Mouse (Mus musculus) embryonic facial prominence, embryonic 14.5 days (tissue): Measurements from ENCODE around the gene Rnft1. TPM values are rescaled to one million over a fixed set of nuclear protein-coding genes. Genes with fewer than 3 reads are reported as not detected.
"Not testable (repeated sequence)": the region's sequence is repeated elsewhere in the genome, so short reads cannot be mapped to it uniquely, and the experiment has no call there.

Experiments
- ATAC-seq: fragments of 200-750 bp; cut with Nextera tagmentation; 2 replicates; pipeline ENCODE4 v1.8.0; 2017; ENCODE audit warnings: low read depth, moderate number of reproducible peaks, moderate TSS enrichment
- DNase-seq: peaks from one replicate; pipeline ENCODE4 v3.0.0-alpha.2; 2015; ENCODE audit warnings: low spot score
- H3K27ac ChIP-seq: fragments of 300-500 bp; sonication (generic); replicated peaks from 2 replicates; pipeline ENCODE4 v1.5.1; 2014; ENCODE audit warnings: low read depth, mild to moderate bottlenecking, low read length, moderate library complexity
- H3K27me3 ChIP-seq: fragments of 300-500 bp; sonication (generic); replicated peaks from 2 replicates; pipeline ENCODE4 v1.6.1; 2014; ENCODE audit warnings: low read length; ENCODE audit not compliant: control insufficient read depth, insufficient read depth
- H3K36me3 ChIP-seq: fragments of 300-500 bp; sonication (generic); 2 replicates; pipeline ENCODE4 v1.6.1; 2014; ENCODE audit warnings: low read length, mixed read lengths; ENCODE audit not compliant: control insufficient read depth, insufficient read depth
- H3K4me1 ChIP-seq: fragments of 300-500 bp; sonication (generic); 2 replicates; pipeline ENCODE4 v1.6.1; 2014; ENCODE audit warnings: antibody characterized with exemption, low read length; ENCODE audit not compliant: control insufficient read depth, insufficient read depth
- H3K4me2 ChIP-seq: fragments of 300-500 bp; sonication (generic); 2 replicates; pipeline ENCODE4 v1.6.1; 2014; ENCODE audit warnings: low read depth, mild to moderate bottlenecking, low read length, moderate library complexity, mixed read lengths
- H3K4me3 ChIP-seq: fragments of 300-500 bp; sonication (generic); 2 replicates; pipeline ENCODE4 v1.5.1; 2014; ENCODE audit warnings: low read depth, mild to moderate bottlenecking, low read length
- H3K9ac ChIP-seq: fragments of 300-500 bp; sonication (generic); 2 replicates; pipeline ENCODE4 v1.6.1; 2014; ENCODE audit warnings: low read depth, mild to moderate bottlenecking, low read length, moderate library complexity, mixed read lengths
- H3K9me3 ChIP-seq: fragments of 300-500 bp; sonication (generic); 2 replicates; pipeline ENCODE4 v1.6.1; 2016; ENCODE audit warnings: low read length; ENCODE audit not compliant: control insufficient read depth
- WGBS: fragments of 180-500 bp; shearing (Covaris S2); extraction: QIAGEN DNeasy Blood & Tissue Kit; methylation state at CpG from one replicate; pipeline ENCODE4 v1.1.7; 2014; 5-methylcytosine and 5-hydroxymethylcytosine counted together
- polyA plus RNA-seq: library from polyadenylated mRNA; unstranded; fragments of >200 nt; fragmentation: Nextera tagmentation; extraction: Ambion mirVana; gene quantifications from 2 replicates; pipeline ENCODE4 v1.2.1, GENCODE M21; 2014

Gene Rnft1
- polyA plus RNA-seq, 1 experiment from 2014 or later, result 53.6 TPM

DNA sequence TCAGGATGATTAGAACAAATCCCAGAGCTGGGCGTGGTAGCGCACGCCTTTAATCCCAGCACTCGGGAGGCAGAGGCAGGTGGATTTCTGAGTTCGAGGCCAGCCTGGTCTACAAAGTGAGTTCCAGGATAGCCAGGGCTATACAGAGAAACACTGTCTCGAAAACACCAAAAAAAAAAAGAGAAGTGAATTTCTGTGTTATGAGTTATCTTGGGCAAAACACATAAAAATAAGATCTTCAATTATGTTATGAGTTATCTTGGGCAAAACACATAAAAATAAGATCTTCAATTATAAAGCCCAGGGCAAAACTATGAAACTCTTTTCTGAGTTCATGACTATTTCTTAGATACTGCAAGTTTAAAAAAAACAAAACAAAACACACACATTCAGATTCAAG lies 48.8 kb downstream of the Rnft1 start:
- not testable (repeated sequence) for H3K9me3 ChIP-seq, H3K27me3 ChIP-seq, H3K27ac ChIP-seq, H3K9ac ChIP-seq, H3K4me3 ChIP-seq, ATAC-seq, H3K4me2 ChIP-seq, DNase-seq, H3K4me1 ChIP-seq
- WGBS, result 90% methylated on average over 6 of the region's 6 CpGs
- peaks cover 48% of the 10 kb centered on the region for H3K36me3 ChIP-seq

DNA sequence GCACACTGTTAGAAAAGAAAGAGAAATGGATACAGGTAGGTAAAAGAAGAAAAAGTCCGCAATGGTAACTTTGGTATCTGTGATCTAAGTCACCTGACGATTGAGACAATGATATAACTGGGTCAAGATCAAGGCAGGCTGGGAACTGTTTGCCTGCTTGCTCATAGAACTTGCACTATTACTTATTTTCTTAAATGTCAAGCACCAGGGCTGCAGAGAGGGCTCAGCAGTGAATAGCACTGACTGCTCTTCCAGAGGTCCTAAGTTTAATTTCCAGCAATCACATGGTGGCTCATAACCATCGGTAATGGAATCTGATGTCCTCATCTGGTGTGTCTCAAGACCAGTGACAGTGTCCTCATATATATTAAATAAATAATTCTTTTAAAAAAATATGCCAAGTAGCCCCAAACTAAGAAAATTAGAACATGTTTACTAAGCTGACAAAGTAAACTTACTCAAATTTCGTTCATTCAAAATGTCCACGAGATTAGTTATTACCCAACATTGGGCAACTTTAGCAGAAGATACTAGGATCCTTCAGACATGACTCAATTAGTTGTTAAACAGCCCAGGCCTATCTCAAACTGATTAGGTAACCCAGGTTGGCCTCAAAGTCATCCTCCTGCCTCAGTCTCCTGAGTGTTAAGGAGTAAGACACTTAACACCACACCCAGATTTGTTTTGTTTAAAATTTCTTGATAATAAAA lies 49.9 kb downstream of the Rnft1 start:
- WGBS, result 94% methylated on average over 5 of the region's 5 CpGs
- H3K36me3 ChIP-seq, result peaks cover 38% of the 10 kb centered on the region
- DNase-seq (no peak), ATAC-seq (no peak)
- no peaks in the 10 kb centered on the region for H3K4me1 ChIP-seq
- H3K9ac ChIP-seq, result no peak overlapping the region
- H3K4me3 ChIP-seq, result no peak overlapping the region
- H3K9me3 ChIP-seq, result no peaks in the 10 kb centered on the region
- H3K27me3 ChIP-seq, result no peaks in the 10 kb centered on the region
- H3K4me2 ChIP-seq, result no peak overlapping the region
- no peak overlapping the region for H3K27ac ChIP-seq

DNA sequence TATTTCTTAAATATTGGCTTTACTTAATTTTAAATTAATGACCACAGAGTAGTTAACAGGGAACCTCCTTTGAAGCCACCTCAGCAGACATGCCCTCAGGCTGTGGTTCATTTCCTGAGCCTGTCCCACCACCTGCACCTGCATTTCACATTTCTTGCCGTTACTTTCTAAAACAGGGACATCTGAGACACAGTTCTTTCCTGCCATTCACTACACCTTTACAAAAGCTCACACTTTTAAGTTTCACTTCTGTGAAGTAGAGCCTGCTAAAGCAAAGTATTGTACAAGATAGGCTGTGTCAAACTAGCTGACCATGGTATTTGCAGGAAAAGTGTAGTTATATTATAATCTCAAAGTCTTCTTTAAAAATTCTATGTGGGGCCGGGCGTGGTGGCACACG lies 54.3 kb downstream of the Rnft1 start:
- Histone ChIP-seq H3K4me2 (no peak overlapping the region), H3K4me1 (peaks cover 13% of the 10 kb centered on the region), H3K36me3 (peaks cover 5% of the 10 kb centered on the region), H3K9ac (no peak overlapping the region), H3K4me3 (no peak overlapping the region), H3K27ac (no peak overlapping the region), H3K9me3 (no peaks in the 10 kb centered on the region), H3K27me3 (no peaks in the 10 kb centered on the region)
- WGBS, result 89% methylated on average over 4 of the region's 4 CpGs
- no peak for DNase-seq
- ATAC-seq, result no peak

DNA sequence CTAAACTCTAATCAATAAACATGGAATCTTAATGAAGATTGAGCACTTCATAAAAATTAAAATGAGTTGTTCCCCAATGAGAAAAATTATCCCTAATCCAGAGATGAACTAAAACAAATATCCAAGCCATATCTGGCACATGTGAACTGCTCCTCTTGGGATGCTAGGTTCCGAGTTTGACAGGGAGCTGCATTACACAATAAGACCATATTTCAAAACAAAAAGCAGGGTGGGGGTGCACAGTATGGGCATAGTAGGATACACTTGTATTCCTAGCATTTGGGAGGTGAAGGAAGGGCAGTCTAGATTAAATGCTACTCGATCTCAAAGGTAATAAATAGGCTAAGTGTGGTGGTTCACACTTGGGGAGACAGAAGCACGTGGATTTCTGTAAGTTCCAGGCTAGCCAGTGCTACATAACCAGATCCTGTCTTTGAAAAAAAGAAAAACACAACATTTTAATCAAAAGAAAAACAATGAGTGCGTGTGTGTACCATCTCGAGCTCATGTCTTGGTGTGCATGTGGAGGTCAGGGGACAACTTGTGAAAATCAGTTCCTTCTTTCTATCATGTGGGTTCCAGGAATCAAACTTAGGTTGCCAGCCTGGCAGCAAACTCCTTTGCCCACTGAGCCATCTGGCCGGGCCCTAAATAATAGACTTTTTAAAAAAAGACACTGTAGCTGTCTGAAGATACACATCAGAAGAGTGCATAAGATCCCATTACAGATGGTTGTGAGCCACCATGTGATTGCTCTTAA lies 55.4 kb downstream of the Rnft1 start:
- 87% methylated on average over 6 of the region's 6 CpGs for WGBS
- no peak overlapping the region for H3K4me2 ChIP-seq
- H3K36me3 ChIP-seq, result no peaks in the 10 kb centered on the region; the same call in 1 of the 2 replicates
- no peak overlapping the region for H3K27ac ChIP-seq
- DNase-seq, result no peak
- H3K4me3 ChIP-seq, result no peak overlapping the region
- no peaks in the 10 kb centered on the region for H3K27me3 ChIP-seq
- no peak overlapping the region for H3K9ac ChIP-seq
- H3K4me1 ChIP-seq, result peaks cover 13% of the 10 kb centered on the region
- H3K9me3 ChIP-seq, result no peaks in the 10 kb centered on the region
- no peak for ATAC-seq

DNA sequence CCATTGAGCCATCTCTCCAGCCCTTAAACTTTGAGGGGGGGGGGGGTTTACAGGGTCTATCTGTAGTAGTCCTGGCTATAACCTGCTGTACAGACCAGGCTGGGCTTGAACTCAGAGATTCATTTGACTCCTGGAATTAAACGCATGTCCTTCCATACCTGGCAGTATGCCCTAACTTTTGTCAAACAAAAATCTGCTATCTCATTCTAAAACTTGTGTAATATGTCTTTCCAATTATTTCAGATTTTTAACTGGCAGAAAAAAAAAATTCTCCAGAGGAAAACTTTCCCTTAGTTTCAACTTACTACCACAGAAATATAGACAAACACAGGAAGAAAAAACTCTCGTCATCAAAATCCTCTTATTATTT lies 56.0 kb downstream of the Rnft1 start:
- Histone ChIP-seq H3K27ac (no peak overlapping the region), H3K4me3 (no peak overlapping the region), H3K4me1 (peaks cover 15% of the 10 kb centered on the region), H3K27me3 (no peaks in the 10 kb centered on the region), H3K9me3 (no peaks in the 10 kb centered on the region), H3K9ac (no peak overlapping the region), H3K4me2 (no peak overlapping the region), H3K36me3 (no peaks in the 10 kb centered on the region; the same call in 1 of the 2 replicates)
- ATAC-seq (no peak), DNase-seq (no peak)
- 87% methylated on average over 2 of the region's 2 CpGs for WGBS

DNA sequence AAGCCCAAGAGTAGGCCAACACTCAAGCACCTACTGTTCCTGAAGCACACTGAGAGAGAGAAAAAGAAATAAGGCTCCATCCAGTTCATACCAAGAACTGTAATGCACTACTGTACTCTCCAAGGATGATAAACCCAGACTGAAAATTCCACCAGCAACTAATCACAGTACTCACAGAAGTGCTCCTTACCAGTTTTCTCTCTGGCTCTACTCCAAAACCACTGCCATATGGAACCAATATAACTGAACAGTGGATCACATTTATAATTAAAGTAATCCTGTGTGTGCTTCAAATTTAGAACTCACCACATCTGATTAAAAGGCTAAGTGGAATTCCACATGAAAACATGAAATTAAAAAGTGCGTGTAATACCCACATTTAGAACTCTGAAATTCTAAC lies 58.4 kb downstream of the Rnft1 start:
- H3K9me3 ChIP-seq, result no peaks in the 10 kb centered on the region
- H3K4me3 ChIP-seq, result peak overlapping the region; percentile 92
- DNase-seq (peak; percentile 77), ATAC-seq (no peak)
- no peak overlapping the region; the same call in 1 of the 2 replicates for H3K27ac ChIP-seq
- WGBS, result 33% methylated on average over 1 of the region's 1 CpGs
- peak overlapping the region; percentile 37; the same call in 1 of the 2 replicates for H3K9ac ChIP-seq
- peaks cover 19% of the 10 kb centered on the region for H3K4me1 ChIP-seq
- no peaks in the 10 kb centered on the region; the same call in 1 of the 2 replicates for H3K36me3 ChIP-seq
- no peaks in the 10 kb centered on the region for H3K27me3 ChIP-seq
- H3K4me2 ChIP-seq, result peak overlapping the region; percentile 81

DNA sequence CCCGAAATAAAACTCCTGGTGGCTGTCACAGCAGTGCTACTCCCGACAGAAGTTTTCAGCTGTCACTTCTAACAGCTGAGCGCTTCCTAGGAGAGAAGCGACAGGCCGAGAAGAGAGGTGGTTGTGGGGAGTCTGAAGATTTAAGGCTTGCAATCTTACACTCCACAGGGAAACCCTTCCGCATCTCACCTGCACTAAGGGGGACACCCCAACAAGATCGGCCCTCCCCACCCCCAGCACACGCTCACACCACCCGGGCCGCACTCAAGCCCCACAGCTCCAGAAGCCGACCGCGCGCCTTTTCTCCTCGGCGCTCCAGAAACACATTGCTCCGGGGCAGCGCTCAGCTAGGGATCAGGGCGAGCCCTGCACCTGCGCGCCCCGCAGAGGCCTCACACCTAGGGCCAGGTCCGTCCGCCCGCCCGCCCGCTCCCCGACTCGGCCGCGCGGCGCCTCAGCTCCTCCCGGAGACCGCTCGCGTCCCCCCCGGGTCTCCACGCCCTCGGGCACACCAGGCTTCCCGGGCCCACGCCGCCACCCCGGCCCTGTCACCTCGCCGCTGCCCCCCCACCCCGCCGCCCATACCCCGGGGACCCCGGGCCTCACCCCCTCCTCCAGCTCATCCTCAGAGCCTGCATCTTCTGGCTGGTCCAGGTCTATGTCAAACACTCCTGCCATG lies 59.6 kb downstream of the Rnft1 start:
- Histone ChIP-seq H3K27me3 (no peaks in the 10 kb centered on the region), H3K9me3 (no peaks in the 10 kb centered on the region), H3K36me3 (no peaks in the 10 kb centered on the region; the same call in 1 of the 2 replicates), H3K4me2 (peak overlapping the region; percentile 81), H3K27ac (peak overlapping the region; percentile 89), H3K4me1 (peaks cover 19% of the 10 kb centered on the region), H3K4me3 (peak overlapping the region; percentile 92), H3K9ac (peak overlapping the region; percentile 95)
- under 1% methylated on average over 15 of the region's 50 CpGs for WGBS
- peak; percentile 68 for DNase-seq
- peak; percentile 51 for ATAC-seq

DNA sequence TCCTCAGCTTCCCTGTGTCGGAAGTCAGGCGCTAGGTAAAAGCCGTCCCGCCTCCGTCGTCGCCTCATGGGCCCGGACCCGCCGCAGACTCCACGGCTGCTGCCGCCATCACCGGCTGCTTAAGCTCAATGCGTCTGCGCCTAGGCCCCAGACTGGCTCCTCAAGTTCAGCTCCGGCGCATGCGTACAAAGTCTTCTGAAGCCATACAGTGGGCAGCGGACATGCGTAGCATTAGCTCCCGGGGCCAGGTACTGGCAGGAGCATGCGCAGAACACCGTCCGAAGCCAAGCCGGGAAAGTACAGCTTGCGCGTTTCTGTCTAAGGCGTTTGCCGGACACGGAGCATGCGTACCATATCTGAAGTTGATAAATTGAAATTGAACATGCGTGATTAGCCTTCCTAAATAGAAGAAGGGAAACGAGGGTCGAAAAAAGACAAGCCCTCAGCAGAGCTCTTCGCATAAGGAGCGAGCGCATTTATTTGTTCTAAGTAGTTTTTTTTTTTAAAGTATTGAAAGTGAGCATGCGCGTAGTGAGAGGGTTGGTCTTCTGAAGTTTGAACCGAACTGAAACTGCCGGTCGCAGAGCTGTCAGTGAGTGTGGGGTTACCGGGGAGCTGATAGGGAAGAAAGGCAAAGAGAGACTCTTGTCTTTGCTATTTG lies 60.3 kb downstream of the Rnft1 start, which contains the start of the genes Rps6kb1 and Tubd1:
Gene Rps6kb1 (minus strand): TSS at position 167 of the 661 bp plus-strand sequence.
Gene Tubd1 (plus strand): TSS at position 353 of the 661 bp plus-strand sequence.
- peak; percentile 98 for ATAC-seq
- Histone ChIP-seq H3K4me3 (peak within 1 kb of the TSS; percentile 92), H3K27ac (peak within 1 kb of the TSS; percentile 89), H3K4me2 (peak within 1 kb of the TSS; percentile 81), H3K36me3 (peaks cover 5% of the 10 kb centered on the region; the same call in 1 of the 2 replicates), H3K9ac (peak within 1 kb of the TSS; percentile 95), H3K9me3 (no peaks in the 10 kb centered on the region), H3K27me3 (no peaks in the 10 kb centered on the region), H3K4me1 (peaks cover 19% of the 10 kb centered on the region)
- peak; percentile 100 for DNase-seq
- under 1% methylated on average over 43 of the region's 43 CpGs for WGBS
